Mouse (Mus musculus) heart, adult 2 months (tissue): ENCODE results near the gene Ago4.

Experiments
- CTCF ChIP-seq: fragments of 200-600 bp; IDR thresholded peaks from 2 replicates; pipeline ENCODE4 v1.8.1; 2022; ENCODE audit warnings: antibody characterized with exemption, mild to moderate bottlenecking, moderate library complexity
- EP300 ChIP-seq: fragments of 200-500 bp; IDR thresholded peaks from 2 replicates; pipeline ENCODE4 v1.6.1; 2011; ENCODE audit warnings: low read depth, low read length, control low read depth; ENCODE audit not compliant: insufficient read depth

DNA sequence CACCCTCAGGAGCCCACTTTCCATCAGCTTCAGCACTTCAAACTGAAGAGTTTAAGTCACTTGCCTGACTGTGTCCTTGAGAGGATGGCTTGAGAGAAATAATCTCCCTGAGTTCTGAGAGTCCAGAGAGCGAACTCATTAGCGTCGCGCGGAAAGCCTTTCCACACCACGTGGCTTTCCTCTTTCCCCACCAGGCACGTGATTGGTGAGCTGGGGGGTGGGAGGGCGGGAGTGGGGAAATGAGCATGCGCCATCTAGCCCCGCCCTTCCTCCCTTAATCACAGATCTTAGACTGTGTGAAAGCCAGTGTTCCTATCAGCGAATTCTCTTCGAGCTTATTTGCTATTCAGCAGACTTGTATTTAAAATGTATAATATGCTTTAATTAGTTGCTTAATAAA, 50.3 kb downstream of the Ago4 start:
- TF ChIP-seq EP300 (no peak), CTCF (no peak)
